Mouse (Mus musculus) splenic B cell, adult 2 months (primary cell): ENCODE data around the gene Rtel1.
A peak's percentile ranks its signal among the peaks of the same experiment; 100 is the strongest.

Source experiments
- DNase-seq: peaks from one replicate; pipeline ENCODE4 v3.0.0-alpha.2; 2011; ENCODE audit warnings: low read depth, low spot score
- H3K27me3 ChIP-seq: 2 replicates; pipeline ENCODE4 v1.6.1; 2012; ENCODE audit warnings: mild to moderate bottlenecking, low read length, moderate library complexity, mixed read lengths; ENCODE audit not compliant: control insufficient read depth, poor library complexity, insufficient read depth, severe bottlenecking
- H3K36me3 ChIP-seq: 2 replicates; pipeline ENCODE4 v1.6.1; 2012; ENCODE audit warnings: mild to moderate bottlenecking, low read length, moderate library complexity, mixed read lengths; ENCODE audit not compliant: control insufficient read depth, poor library complexity, insufficient read depth, severe bottlenecking

The Rtel1 gene

GRCm38 (mm10) chr2:181364860-181365596, 45.5 kb downstream of the Rtel1 start, which contains the start of the genes Zgpat and Arfrp1:
Gene Zgpat, plus strand, starts transcription at chr2:181364928.
Gene Arfrp1, minus strand, starts transcription at chr2:181365404.
- no peaks in the 10 kb centered on the region for H3K27me3 ChIP-seq

GRCm38 (mm10) chr2:181365655-181366075, 46.1 kb downstream of the Rtel1 start:
- Histone ChIP-seq H3K36me3 (peaks cover 6% of the 10 kb centered on the region), H3K27me3 (no peaks in the 10 kb centered on the region)
- no peak for DNase-seq

More at GRCm38 (mm10) chr2:181364860-181365596, 45.5 kb downstream of the Rtel1 start, which contains the start of the genes Zgpat and Arfrp1:
- DNase-seq = peak; percentile 88
- peaks cover 5% of the 10 kb centered on the region for H3K36me3 ChIP-seq

DNA sequence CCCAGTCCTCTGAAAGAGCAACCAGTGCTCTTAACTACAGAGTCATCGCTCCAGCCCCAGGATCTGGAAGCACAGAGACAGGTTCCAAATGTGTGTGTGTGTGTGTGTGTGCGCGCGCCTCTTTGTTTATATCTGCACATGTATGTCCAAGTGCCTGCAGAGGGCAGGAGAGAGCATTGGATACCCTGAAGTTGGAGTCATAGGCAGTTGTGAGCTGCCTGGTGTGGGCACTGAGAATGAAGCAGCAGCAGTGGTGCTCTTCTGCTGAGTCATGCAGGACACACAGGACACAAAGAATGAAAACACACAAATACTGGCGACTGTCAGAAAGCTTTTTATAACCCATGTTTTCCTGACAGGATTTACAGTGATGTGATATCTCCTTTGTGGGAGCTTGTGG, 50.5 kb downstream of the Rtel1 start:
- no peaks in the 10 kb centered on the region for H3K27me3 ChIP-seq
- H3K36me3 ChIP-seq = peaks cover 6% of the 10 kb centered on the region; the same call in 1 of the 2 replicates
- DNase-seq = peak; percentile 13

- no peaks in the 10 kb centered on the region for H3K27me3 ChIP-seq
- H3K36me3 ChIP-seq = peaks cover 7% of the 10 kb centered on the region
- peak; percentile 71 for DNase-seq
These were observed 56.2 kb downstream of the Rtel1 start for GRCm38 (mm10) chr2:181375787-181376186.

DNA sequence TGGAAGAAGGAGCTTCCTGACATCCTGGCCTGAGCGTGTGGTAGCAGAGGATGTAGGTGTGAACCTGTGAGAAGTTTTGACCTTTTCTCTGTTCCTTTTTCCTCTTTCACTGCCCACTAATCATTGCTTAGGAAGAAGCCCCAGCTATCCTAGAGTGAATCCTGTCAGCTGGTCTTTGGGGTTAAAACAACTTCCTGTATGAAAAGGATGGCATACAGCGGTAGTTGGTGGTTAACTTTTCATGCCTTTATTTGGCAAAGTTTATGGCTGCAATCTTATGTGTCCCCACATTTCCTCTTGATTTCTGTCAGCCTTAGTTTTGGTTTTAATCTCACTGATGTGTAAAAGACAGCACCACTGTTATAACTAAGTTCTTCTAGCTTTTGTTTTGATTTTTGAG, 57.7 kb downstream of the Rtel1 start:
- peak; percentile 28 for DNase-seq
- H3K36me3 ChIP-seq = peaks cover 7% of the 10 kb centered on the region

DNA sequence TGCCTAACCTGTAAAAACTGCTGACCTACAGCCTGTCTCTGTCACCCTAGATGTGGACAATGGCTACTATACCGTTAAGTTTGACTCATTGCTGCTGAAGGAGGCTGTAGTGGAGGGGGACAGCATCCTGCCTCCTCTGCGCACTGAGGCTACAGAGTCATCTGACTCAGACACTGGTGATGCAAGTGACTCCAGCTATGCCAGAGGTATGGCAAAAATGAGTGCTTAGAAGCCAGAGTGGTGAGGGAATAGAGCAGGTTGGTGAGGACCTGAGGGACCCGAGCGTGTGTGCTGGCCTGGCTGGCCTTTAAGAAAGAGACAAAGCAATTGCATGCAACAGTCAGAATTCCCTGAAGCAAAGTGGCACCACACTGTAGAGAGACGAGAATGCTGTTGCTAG, 59.2 kb downstream of the Rtel1 start:
- Histone ChIP-seq H3K27me3 (no peaks in the 10 kb centered on the region), H3K36me3 (peaks cover 7% of the 10 kb centered on the region)
- DNase-seq = no peak

More for the DNA sequence above, 57.7 kb downstream of the Rtel1 start:
- no peaks in the 10 kb centered on the region for H3K27me3 ChIP-seq

GRCm38 (mm10) chr2:181379778-181380177, 60.2 kb downstream of the Rtel1 start, which contains the start of gene Lime1:
Gene Lime1, plus strand, starts transcription at chr2:181380078.
- Histone ChIP-seq H3K27me3 (no peaks in the 10 kb centered on the region), H3K36me3 (peaks cover 7% of the 10 kb centered on the region)
- DNase-seq = no peak

DNA sequence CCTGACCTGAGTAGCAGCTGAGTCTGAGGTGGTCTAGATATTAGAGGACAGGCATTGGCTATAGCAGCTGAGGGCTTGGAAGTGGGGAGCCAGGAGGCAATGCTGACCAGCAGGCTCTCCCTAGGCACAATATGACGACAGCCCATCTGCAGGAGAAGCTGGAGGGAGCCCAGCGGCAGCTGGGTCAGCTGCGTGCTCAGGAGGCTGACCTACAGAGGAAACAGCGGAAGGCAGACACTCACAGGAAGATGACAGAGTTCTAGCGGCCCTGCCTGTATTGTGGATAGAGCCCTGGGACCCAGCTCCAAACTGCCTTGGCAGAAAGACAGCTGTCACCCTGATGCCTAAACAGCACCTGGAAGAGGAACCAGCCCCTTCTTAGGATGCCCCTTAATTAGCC, 60.7 kb downstream of the Rtel1 start:
- Histone ChIP-seq H3K36me3 (peaks cover 7% of the 10 kb centered on the region), H3K27me3 (no peaks in the 10 kb centered on the region)
- DNase-seq = no peak

DNA sequence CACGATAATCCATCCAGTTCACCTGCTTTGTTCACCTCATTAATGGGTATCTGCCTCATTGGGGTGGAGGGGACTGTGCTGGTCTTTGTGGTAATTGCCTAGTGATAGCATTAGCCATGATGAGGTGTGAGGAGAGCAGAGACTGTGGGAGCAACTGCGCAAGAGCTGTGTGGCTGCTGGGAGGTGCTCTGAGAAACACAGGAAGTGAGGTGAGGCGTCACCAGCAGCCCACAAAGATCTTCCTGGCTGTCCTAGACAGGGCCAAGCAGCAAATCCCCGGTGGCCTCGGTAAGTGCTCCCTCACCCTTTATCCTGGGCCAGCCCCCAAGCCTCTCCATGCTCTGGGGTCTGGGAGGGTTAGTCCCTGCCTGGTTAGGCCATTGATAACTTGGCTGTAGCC, 61.6 kb downstream of the Rtel1 start:
- H3K36me3 ChIP-seq = peaks cover 7% of the 10 kb centered on the region
- no peaks in the 10 kb centered on the region for H3K27me3 ChIP-seq
- DNase-seq = peak; percentile 18

DNA sequence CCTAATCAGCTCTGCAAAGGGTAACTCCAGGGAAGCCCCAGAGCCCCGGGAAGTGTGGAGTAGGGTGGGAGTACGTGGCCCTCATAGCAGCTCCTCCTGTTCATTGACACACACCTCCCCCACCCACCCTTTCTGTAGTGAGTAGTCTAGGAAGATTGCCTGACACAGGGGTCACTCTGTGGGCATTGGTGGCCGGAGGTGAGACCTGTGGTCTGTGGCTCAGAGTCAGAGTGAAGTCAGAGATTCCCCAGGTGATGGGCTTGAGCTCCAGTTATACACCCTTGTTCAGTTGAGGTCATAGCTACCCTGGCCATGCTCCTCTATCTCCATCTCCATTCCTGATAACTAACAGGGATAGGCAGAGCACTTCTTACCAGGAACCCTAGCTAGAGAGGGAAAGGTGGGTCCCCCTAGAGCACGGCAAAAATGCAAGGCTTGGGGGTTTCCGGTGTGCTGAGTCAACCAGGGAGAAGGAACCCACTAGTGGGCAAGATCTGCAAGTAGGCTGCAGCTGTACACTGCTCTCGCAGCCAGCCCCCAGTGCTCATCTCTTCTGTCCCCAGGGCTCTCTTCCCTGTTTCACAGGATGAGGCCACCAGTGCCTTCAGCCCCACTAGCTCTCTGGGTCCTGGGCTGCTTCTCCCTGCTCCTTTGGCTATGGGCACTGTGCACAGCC, 62.2 kb downstream of the Rtel1 start:
- DNase-seq = no peak
- Histone ChIP-seq H3K27me3 (no peaks in the 10 kb centered on the region), H3K36me3 (peaks cover 7% of the 10 kb centered on the region)

DNA sequence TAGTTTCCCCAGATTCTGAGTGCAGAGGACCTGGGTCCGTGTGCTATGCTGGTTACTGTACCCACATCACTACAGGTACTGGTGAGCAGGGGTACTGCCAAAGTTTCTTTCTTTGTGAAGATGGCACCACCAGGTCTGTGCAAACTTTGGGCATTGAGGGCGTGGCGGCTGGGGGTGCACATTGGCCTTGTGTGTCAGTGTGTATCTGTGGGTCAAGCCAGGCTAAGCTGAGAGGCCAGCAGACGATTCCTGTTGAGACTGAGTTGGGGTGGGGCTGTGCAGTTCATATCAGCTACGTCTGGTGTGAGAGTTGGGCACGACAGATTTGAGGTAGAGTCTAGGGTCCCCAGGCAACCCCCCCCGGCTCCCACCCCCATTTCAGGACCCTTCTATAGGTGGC, 64.9 kb downstream of the Rtel1 start:
- peaks cover 4% of the 10 kb centered on the region; the same call in 1 of the 2 replicates for H3K36me3 ChIP-seq
- H3K27me3 ChIP-seq = no peaks in the 10 kb centered on the region
- DNase-seq = no peak

GRCm38 (mm10) chr2:181384919-181385391, 65.4 kb downstream of the Rtel1 start:
- no peak for DNase-seq
- Histone ChIP-seq H3K36me3 (peaks cover 3% of the 10 kb centered on the region; the same call in 1 of the 2 replicates), H3K27me3 (no peaks in the 10 kb centered on the region)

DNA sequence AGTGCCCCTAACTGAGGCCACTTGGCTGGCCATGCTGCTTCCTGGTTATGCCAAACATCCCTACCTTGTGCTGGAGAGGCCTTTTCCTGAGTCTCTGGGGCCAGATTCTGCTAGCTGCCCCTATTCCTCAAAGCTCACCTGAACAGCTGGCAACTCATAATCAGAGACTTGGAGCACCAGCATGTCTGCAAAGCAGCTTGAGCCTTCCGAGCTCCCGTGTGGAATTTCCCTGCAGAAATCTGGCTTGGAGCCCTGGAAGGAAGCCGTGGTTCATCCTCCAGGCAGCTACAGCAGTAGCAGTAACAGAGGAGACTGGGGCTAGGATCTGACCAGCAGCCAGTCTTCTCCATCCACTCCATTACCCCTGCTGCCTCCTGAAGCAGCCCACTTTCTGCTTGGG, 66.3 kb downstream of the Rtel1 start:
- Histone ChIP-seq H3K36me3 (no peaks in the 10 kb centered on the region), H3K27me3 (no peaks in the 10 kb centered on the region)
- no peak for DNase-seq

DNA sequence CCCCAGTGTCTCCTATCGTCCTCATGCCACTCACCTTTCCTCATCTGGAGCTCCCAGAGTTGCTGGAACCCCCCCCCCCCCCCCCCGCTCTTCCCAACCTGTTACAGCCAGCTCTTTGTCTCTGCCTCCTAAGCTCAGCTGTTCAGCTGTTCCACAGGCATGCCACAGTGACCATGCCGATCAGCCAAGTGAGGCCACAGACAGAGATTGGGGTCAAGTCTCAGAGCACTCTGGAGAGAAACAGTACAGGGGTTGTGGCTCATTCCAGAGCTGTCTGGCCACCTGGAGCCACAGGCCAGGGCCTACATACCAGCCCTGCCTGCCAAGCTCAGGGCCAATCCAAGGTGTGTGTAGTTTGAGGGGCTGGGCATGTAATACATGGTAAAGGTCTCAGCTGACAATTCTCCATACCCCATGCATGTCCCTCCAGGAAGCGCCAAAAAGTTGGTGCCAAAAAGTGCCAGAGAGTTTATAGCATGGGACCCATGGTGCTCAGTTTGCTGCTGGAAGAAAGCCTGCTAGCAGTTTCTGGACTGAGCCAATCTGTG, 67.2 kb downstream of the Rtel1 start:
- DNase-seq = no peak
- Histone ChIP-seq H3K27me3 (no peaks in the 10 kb centered on the region), H3K36me3 (no peaks in the 10 kb centered on the region)
